Mouse (Mus musculus): ENCODE measurements at regions not wholly inside any gene's neighbourhood (a gene's known extent, or its start where the extent isn't known, plus 50 kb on each side); places are given as distances from the start of the nearest gene placed in this dataset.

GRCm38 (mm10) chr8:26713836-26714235 is 263.3 kb upstream of the Zfp703 start:
- no peak for TF ChIP-seq CTCF (IDR thresholded peaks at IDR 0.05; ENCODE audit: low read depth)
- no peak for TF ChIP-seq EP300 (optimal IDR thresholded peaks at IDR 0.05)
